Mouse (Mus musculus) adrenal gland, adult 10 weeks (tissue): ENCODE data around the gene Crnn. TPM values are rescaled to one million over a fixed set of nuclear protein-coding genes. Genes with fewer than 3 reads are reported as not detected.

ENCODE experiments used
- polyA plus RNA-seq: library from polyadenylated mRNA; stranded (reverse); fragments of 350-450 nt; fragmentation: Illumina TruSeq; extraction: RNeasy Lipid Tissue Mini Kit (QIAGEN cat#74804); gene quantifications from one replicate; pipeline ENCODE4 v1.2.3, GENCODE M21; 2014; ENCODE audit warnings: low read depth, low replicate concordance

The Crnn gene
- polyA plus RNA-seq: not detected

DNA sequence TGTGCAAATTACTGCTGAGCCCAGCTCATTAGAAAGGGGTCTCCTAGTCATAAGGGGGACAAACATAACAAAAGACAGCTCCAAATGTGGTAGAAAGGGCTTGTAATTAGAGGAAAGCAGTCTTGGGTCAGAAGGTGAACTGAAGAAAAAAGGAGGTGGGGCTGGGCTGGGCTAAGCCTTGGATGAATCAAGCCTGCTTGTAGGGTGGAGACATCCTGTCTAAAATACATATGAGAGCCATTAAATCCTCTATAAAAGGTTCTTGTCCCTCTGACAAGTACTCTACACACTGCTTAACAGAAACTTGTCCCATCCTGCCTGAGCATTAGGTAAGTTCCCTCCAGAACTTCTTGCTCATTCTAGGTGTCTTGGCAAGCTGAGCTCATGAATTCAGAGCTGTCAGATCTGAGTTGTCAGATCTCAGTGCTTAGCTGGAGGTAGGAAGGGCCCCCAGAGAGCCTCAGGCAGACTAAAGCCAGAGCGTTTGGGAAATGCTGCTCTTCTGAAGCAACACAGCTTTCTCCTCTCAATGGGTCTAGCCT, at the start of gene Crnn:
Gene Crnn, plus strand, starts transcription at position 278 of the 542 bp plus-strand sequence.

GRCm38 (mm10) chr3:93196978-93197377, 52.4 kb downstream of the Crnn start, which contains the start of gene Flg2:
Gene Flg2, plus strand, starts transcription at chr3:93197278.

Other genes starting within 250 kb of the Crnn start
- gene Lce3a, start 218.6 kb upstream of the Crnn start, polyA plus RNA-seq: not detected
- not detected for gene Lce3b, start 211.8 kb upstream of the Crnn start, polyA plus RNA-seq
- not detected for gene Lce3c, start 200.3 kb upstream of the Crnn start, polyA plus RNA-seq
- gene Lce3d, start 187.4 kb upstream of the Crnn start, polyA plus RNA-seq: not detected
- not detected for gene Lce3e, start 177.7 kb upstream of the Crnn start, polyA plus RNA-seq
- gene Lce3f, start 152.6 kb upstream of the Crnn start, polyA plus RNA-seq: not detected
- gene Crct1, start 129.1 kb upstream of the Crnn start, polyA plus RNA-seq: not detected
- gene Lce1m, start 125.7 kb upstream of the Crnn start, polyA plus RNA-seq: not detected
- gene Gm4858, start 76.0 kb upstream of the Crnn start, polyA plus RNA-seq: not detected
- not detected for gene Flg2, start 52.5 kb downstream of the Crnn start, polyA plus RNA-seq
- not detected for gene Flg, start 128.7 kb downstream of the Crnn start, polyA plus RNA-seq
- not detected for gene Hrnr, start 175.0 kb downstream of the Crnn start, polyA plus RNA-seq
- gene Rptn, start 248.9 kb downstream of the Crnn start, polyA plus RNA-seq: not detected